Mouse (Mus musculus) hindbrain, embryonic 16.5 days (tissue): ENCODE measurements at regions not wholly inside any gene's neighbourhood (a gene's known extent, or its start where the extent isn't known, plus 50 kb on each side); places are given as distances from the start of the nearest gene placed in this dataset.

Experiments
- ATAC-seq: fragments of 200-750 bp; cut with Nextera tagmentation; 2 replicates; pipeline ENCODE4 v1.8.0; 2017; ENCODE audit warnings: moderate TSS enrichment, moderate library complexity
- H3K27ac ChIP-seq: fragments of 300-500 bp; sonication (generic); 2 replicates; pipeline ENCODE4 v1.5.1; 2014; ENCODE audit warnings: low read depth, mild to moderate bottlenecking, control low read depth, low read length, moderate library complexity
- H3K27me3 ChIP-seq: fragments of 300-500 bp; sonication (generic); replicated peaks from 2 replicates; pipeline ENCODE4 v1.6.1; 2014; ENCODE audit warnings: low read length; ENCODE audit not compliant: control insufficient read depth, insufficient read depth
- H3K36me3 ChIP-seq: fragments of 300-500 bp; sonication (generic); 2 replicates; pipeline ENCODE4 v1.6.1; 2014; ENCODE audit warnings: mild to moderate bottlenecking, low read length, moderate library complexity, mixed read lengths; ENCODE audit not compliant: control insufficient read depth, insufficient read depth
- H3K4me1 ChIP-seq: fragments of 300-500 bp; sonication (generic); 2 replicates; pipeline ENCODE4 v1.6.1; 2014; ENCODE audit warnings: low read depth, low read length; ENCODE audit not compliant: control insufficient read depth, insufficient read depth
- H3K4me2 ChIP-seq: fragments of 300-500 bp; sonication (generic); 2 replicates; pipeline ENCODE4 v1.6.1; 2014; ENCODE audit warnings: mild to moderate bottlenecking, low read length, control low read depth, moderate library complexity
- H3K4me3 ChIP-seq: fragments of 300-500 bp; sonication (generic); 2 replicates; pipeline ENCODE4 v1.5.1; 2014; ENCODE audit warnings: mild to moderate bottlenecking, low read length, control low read depth, moderate library complexity
- H3K9ac ChIP-seq: fragments of 300-500 bp; sonication (generic); 2 replicates; pipeline ENCODE4 v1.6.1; 2014; ENCODE audit warnings: low read depth, mild to moderate bottlenecking, control low read depth, low read length, moderate library complexity
- H3K9me3 ChIP-seq: fragments of 300-500 bp; sonication (generic); 2 replicates; pipeline ENCODE4 v1.6.1; 2014; ENCODE audit warnings: mild to moderate bottlenecking, low read length, moderate library complexity; ENCODE audit not compliant: control insufficient read depth
- WGBS: fragments of 180-500 bp; shearing (Covaris S2); extraction: QIAGEN DNeasy Blood & Tissue Kit; methylation state at CpG from one replicate; pipeline ENCODE4 v1.1.7; 2014; 5-methylcytosine and 5-hydroxymethylcytosine counted together

DNA sequence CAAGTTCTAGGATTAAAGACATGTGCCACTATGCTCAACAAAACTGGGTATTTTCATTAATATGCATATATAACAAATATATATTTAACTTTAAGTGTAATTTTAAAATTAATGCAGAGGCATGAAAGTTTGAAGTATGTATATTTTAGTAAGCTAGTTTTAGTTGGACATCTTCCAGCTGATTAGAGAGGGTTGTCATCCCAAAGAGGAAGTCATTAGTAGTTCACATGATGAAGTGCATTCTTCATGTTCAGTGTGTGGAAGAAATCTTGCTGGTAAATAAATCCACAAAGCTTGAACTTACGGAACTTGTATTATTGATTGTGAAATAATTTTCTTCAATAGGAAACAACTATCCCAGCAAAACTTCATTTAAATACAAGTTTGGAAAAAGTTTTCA is 158.2 kb upstream of the Ednrb start:
- H3K9me3 ChIP-seq: no peaks in the 10 kb centered on the region
- ATAC-seq: no peak
- no peaks in the 10 kb centered on the region for H3K4me1 ChIP-seq
- WGBS: 49% methylated on average over 1 of the region's 1 CpGs
- no peaks in the 10 kb centered on the region for H3K36me3 ChIP-seq
- H3K27me3 ChIP-seq: no peaks in the 10 kb centered on the region
- no peak overlapping the region for H3K9ac ChIP-seq
- H3K4me3 ChIP-seq: no peak overlapping the region
- H3K27ac ChIP-seq: no peak overlapping the region
- H3K4me2 ChIP-seq: no peak overlapping the region

DNA sequence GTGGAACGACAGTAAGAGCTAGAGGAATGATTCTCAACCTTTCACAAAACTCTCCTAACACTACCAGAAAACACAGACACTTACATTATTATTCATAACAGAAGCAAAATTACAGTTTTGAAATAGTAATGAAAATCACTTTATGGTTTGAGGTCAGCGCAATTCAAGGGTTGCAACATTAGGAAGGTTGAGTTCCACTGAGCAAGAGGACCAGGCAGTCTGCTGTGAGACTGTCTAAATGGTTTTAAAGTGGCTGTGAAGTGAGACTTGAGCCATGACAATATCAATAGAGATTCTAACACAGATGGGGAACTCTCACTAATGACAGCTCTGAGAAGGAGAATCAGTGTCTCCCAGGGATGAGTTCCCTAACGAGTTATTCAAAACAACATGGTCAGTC is 146.2 kb upstream of the Ednrb start:
- no peak overlapping the region for H3K9ac ChIP-seq
- H3K36me3 ChIP-seq: no peaks in the 10 kb centered on the region
- no peak overlapping the region for H3K4me3 ChIP-seq
- no peaks in the 10 kb centered on the region for H3K4me1 ChIP-seq
- no peaks in the 10 kb centered on the region for H3K9me3 ChIP-seq
- 87% methylated on average over 3 of the region's 3 CpGs for WGBS
- H3K27me3 ChIP-seq: no peaks in the 10 kb centered on the region
- no peak overlapping the region for H3K4me2 ChIP-seq
- no peak overlapping the region for H3K27ac ChIP-seq
- ATAC-seq: no peak

DNA sequence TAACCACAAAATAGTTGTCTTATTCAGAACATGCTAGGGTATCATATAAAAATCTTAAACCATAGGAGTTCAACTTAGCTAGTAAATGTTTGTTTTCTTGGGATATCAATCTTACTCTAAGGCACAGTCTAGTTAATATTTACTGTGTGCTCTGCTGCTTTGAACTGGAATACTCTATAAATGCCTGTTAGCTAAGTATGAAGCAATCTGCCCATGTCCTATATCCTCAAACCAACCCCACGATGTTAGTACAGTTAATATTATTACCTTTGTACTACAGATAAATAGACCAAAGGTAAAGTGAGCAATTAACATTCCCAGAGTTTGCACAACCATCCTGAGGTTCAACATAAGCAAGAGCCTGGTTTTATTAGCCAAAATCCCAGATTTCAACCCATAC is 145.7 kb upstream of the Ednrb start:
- H3K36me3 ChIP-seq: no peaks in the 10 kb centered on the region
- 95% methylated on average over 1 of the region's 1 CpGs for WGBS
- H3K27ac ChIP-seq: no peak overlapping the region
- ATAC-seq: no peak
- no peak overlapping the region for H3K9ac ChIP-seq
- H3K4me3 ChIP-seq: no peak overlapping the region
- no peaks in the 10 kb centered on the region for H3K9me3 ChIP-seq
- H3K4me1 ChIP-seq: no peaks in the 10 kb centered on the region
- no peak overlapping the region for H3K4me2 ChIP-seq
- no peaks in the 10 kb centered on the region for H3K27me3 ChIP-seq

DNA sequence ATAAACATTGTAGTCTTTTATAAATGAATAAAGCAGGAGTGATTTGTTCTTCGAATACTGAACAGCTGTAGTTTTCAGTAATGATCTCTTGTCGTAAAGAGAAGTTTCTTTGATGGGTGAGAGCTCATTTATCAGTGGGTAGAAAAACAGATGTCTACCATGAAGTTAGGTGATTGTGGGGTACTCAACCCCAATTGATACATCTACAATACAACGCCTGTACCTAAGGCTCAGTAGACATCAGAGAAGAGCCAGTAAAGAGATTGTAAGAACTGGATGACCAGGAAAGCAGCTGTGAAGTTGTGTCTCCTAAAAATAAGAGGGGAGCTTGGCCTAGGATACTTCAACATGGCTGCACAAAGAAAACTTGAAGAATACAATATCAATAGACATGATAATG is 143.1 kb upstream of the Ednrb start:
- no peak overlapping the region for H3K4me2 ChIP-seq
- H3K4me1 ChIP-seq: no peaks in the 10 kb centered on the region
- H3K9ac ChIP-seq: no peak overlapping the region
- H3K27me3 ChIP-seq: no peaks in the 10 kb centered on the region
- ATAC-seq: no peak
- H3K36me3 ChIP-seq: no peaks in the 10 kb centered on the region
- H3K27ac ChIP-seq: no peak overlapping the region
- H3K9me3 ChIP-seq: no peaks in the 10 kb centered on the region
- WGBS: 38% methylated on average over 3 of the region's 3 CpGs
- no peak overlapping the region for H3K4me3 ChIP-seq

DNA sequence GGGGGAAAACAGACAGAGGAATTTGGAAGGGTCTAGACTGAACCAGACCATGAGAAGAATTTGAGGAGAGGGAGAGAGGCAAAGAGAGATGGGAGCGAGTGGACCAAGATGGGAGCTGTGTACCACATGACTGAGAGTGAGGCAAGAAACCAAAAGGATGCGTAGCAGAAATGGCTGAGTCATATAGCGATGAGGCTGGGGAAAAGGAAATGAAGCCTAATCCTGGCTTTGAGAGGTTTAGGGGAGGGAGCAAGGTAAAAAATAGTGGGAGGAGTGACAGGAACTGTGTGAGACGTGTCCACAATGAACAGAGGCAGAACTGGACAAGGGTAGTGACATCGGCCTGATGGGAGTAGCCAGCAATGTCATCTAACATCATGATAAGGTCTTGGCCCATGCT is 140.1 kb upstream of the Ednrb start:
- Histone ChIP-seq H3K4me2 (no peak overlapping the region), H3K9me3 (no peaks in the 10 kb centered on the region), H3K9ac (no peak overlapping the region), H3K4me3 (no peak overlapping the region), H3K27ac (no peak overlapping the region), H3K27me3 (no peaks in the 10 kb centered on the region), H3K36me3 (no peaks in the 10 kb centered on the region), H3K4me1 (no peaks in the 10 kb centered on the region)
- whole genome bisulfite sequencing: 92% methylated on average over 5 of the region's 5 CpGs
- no peak for ATAC-seq

DNA sequence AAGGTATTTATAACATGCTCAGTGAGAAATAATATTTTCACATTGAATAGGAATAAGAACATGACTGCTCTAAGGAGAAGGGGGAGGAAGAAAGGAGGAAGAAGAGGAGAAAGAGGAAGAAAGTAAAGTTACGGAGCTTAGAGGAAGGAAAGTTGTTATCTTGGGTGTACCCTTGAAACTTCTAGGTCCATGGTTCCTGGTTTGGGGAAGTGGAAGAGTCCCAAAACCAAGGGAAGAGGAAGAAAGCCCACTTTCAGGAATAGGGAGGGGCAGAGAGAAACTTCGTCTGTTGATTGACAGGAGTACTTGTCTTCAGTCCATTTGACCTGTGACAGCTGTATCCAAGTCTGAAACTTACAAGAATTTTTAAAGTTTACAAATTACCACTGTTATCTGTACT is 134.6 kb upstream of the Ednrb start:
- H3K9me3 ChIP-seq: no peaks in the 10 kb centered on the region
- 82% methylated on average over 2 of the region's 2 CpGs for WGBS
- no peak overlapping the region for H3K9ac ChIP-seq
- H3K4me3 ChIP-seq: no peak overlapping the region
- no peaks in the 10 kb centered on the region for H3K36me3 ChIP-seq
- H3K27me3 ChIP-seq: no peaks in the 10 kb centered on the region
- H3K4me1 ChIP-seq: no peaks in the 10 kb centered on the region
- H3K27ac ChIP-seq: no peak overlapping the region
- ATAC-seq: no peak
- no peak overlapping the region for H3K4me2 ChIP-seq

DNA sequence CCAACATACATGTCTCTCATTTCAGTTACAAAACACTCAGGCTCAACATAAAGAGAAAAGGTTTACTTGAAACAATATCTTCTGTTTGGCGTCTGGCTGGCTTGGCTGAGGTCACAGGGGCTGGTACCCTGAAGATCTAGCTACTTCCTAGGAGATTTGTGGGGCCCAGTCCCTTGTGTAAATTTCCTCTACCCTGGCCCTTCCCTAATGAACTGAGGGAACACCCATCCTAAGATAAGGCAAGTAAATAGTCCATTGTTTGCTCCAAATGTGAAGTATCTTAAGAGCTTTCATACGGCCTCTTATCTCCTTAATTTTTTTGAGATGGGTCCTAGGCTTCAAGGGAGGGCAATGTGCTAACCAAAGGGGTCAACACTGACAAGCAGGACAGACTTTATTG is 133.6 kb upstream of the Ednrb start:
- ATAC-seq: no peak
- Histone ChIP-seq H3K4me1 (no peaks in the 10 kb centered on the region), H3K9ac (no peak overlapping the region), H3K4me2 (no peak overlapping the region), H3K36me3 (no peaks in the 10 kb centered on the region), H3K27me3 (no peaks in the 10 kb centered on the region), H3K4me3 (no peak overlapping the region), H3K27ac (no peak overlapping the region), H3K9me3 (no peaks in the 10 kb centered on the region)
- WGBS: 63% methylated on average over 2 of the region's 2 CpGs

DNA sequence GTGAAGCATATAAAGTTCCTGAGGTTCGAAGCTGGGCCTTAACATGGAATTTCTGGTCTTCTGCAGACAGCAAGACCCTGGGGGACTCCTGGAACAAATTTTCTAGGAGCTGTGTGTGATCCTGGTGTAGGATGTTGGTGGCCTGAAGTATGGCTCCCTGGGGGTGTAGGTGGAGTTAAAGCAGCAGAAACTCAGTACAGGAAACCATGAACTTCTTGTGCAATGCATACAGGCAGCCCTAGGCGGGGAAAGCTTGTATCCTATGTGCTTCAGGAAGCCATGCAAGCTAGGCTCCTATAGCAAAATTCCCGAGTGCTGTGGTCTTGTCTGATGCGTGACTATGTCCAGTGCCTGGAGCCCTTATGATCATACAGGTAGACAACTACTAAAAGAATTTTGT is 129.8 kb upstream of the Ednrb start:
- H3K27ac ChIP-seq: no peak overlapping the region
- no peak overlapping the region for H3K9ac ChIP-seq
- H3K36me3 ChIP-seq: no peaks in the 10 kb centered on the region
- no peak for ATAC-seq
- 81% methylated on average over 4 of the region's 4 CpGs for WGBS
- H3K4me3 ChIP-seq: no peak overlapping the region
- H3K4me2 ChIP-seq: no peak overlapping the region
- no peaks in the 10 kb centered on the region for H3K9me3 ChIP-seq
- H3K4me1 ChIP-seq: no peaks in the 10 kb centered on the region
- H3K27me3 ChIP-seq: no peaks in the 10 kb centered on the region

DNA sequence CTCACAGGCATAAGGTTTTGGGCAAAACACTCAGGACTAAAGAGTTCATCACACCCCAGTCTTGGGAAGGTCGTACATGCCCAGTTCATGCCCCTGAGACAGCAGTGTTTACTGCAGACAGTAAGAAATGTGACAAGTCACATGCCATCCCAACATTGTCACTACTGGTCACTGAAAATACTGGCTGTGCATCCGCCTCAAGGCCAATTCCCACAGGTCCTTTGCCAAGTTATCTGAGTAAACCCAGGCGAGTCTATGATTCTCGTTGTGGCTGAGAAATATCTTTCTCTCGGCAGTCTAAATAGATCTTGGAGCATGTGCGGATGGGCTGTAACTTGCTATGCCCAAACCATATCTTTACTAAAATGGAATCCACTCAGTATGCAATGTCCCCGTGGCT is 128.9 kb upstream of the Ednrb start:
- 92% methylated on average over 7 of the region's 7 CpGs for WGBS
- no peaks in the 10 kb centered on the region for H3K4me1 ChIP-seq
- ATAC-seq: no peak

DNA sequence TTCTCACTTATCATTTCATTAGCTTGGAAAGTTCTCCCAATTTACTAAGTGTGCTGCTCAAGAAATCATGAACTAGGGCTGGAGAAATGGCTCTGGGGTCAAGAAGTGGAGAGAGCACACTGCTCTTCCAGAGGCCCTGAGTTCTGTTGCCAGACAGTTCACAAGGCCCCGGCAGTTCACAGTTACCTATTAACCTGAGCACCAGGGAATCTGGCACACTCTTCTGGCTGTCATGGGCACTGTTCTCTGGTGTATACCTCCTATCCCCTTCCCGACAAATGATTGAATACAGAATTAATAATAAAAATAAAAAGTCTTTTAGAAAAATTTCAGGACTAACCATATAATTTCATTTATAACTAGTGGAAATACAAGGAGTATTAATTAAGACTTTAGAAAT is 125.1 kb upstream of the Ednrb start:
- Histone ChIP-seq H3K4me3 (no peak overlapping the region), H3K9me3 (no peaks in the 10 kb centered on the region), H3K36me3 (no peaks in the 10 kb centered on the region), H3K27ac (no peak overlapping the region), H3K4me2 (no peak overlapping the region), H3K9ac (no peak overlapping the region), H3K27me3 (no peaks in the 10 kb centered on the region), H3K4me1 (no peaks in the 10 kb centered on the region)
- WGBS: 55% methylated on average over 2 of the region's 2 CpGs
- no peak for ATAC-seq

More for the DNA sequence above, 128.9 kb upstream of the Ednrb start:
- no peak overlapping the region for H3K4me2 ChIP-seq
- H3K9ac ChIP-seq: no peak overlapping the region
- no peaks in the 10 kb centered on the region for H3K36me3 ChIP-seq
- H3K9me3 ChIP-seq: no peaks in the 10 kb centered on the region
- H3K27ac ChIP-seq: no peak overlapping the region
- no peaks in the 10 kb centered on the region for H3K27me3 ChIP-seq
- H3K4me3 ChIP-seq: no peak overlapping the region
